Comparison of ENCODE assay signal across 8 mouse cellular contexts in the genomic region with DNA sequence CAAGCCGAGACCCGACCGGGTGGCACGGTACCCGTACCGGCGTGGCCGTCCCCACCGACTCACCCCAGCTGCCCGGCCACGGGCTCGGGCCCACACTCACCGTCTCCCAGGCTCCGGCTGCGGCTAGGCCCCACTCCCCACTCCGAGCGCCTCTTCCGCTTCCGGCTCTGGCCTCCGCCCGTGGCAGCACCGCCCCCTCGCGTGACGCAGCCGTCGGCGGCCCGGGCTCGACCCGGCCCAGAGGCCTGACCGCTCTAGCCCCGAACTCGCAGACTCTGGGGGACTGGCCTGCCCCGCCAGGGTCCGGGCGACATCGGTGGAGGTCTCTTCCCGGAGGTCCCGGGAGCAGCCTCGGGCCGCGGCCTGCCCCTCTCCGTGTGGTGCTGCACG. TPM values are rescaled to one million over a fixed set of nuclear protein-coding genes. Genes with fewer than 3 reads are reported as not detected.
A peak's percentile ranks its signal among the peaks of the same experiment; 100 is the strongest.
DNase-seq lines count a peak whose midpoint lies in the region; ATAC-seq lines count a peak whose summit lies in the region.

No protein-coding gene starts in this region.

- peak; percentile 98 for DNase-seq in adrenal gland, adult 2 months
- DNase-seq in embryo, embryonic 10.5 days (ENCODE audit: low spot score): peak; percentile 95
- peak; percentile 97 for DNase-seq in gastrocnemius, postnatal 14 days
- peak; percentile 83 to 92 for DNase-seq in left cerebral cortex, postnatal 14 days (ENCODE audit: low spot score in 2 of 2)
- DNase-seq in right cerebral cortex, postnatal 14 days: peak; percentile 90
- DNase-seq in urinary bladder, postnatal 25 days (ENCODE audit: low spot score): peak; percentile 95

- peak; percentile 75 for ATAC-seq in inflammation-experienced regulatory T-cells, adult 6 months
- peak; percentile 38 for ATAC-seq in megakaryocyte-erythroid progenitor cell, adult 5-6 weeks (replicated peaks; ENCODE audit: low FRiP score, low TSS enrichment, poor library complexity, severe bottlenecking)

- intact Hi-C loops in gastrocnemius, postnatal 14 days (cut with DNase I; ENCODE audit: low total_unique reads): no loop called here
- intact Hi-C loops in left cerebral cortex, postnatal 14 days (cut with DNase I): loop anchor here (2.0 to 5.0 kb wide), 3 partner anchors 66 to 232 kb away; a partner anchor contains a TSS

RNA-seq across cellular contexts. Expression of a gene that starts 0.7 kb away (rescaled TPM):
- 10 to 100 TPM; 52.2 to 87.8 TPM for total RNA-seq in adrenal gland, adult 2 months (2021)
- polyA plus RNA-seq in adrenal gland, adult 2 months (2012; rRNA removed): 45.7 and 60.6 TPM in 2 replicates
- 10 to 100 TPM; 36.2 to 36.5 TPM for total RNA-seq in gastrocnemius, postnatal 14 days (2021)
- polyA plus RNA-seq in inflammation-experienced regulatory T-cells, adult 6 months (2017; shearing (Covaris generic)): 100 to 1,000 TPM in 1 of 3 experiments, 10 to 100 TPM in 2; 75.8 to 110 (median 88.0) TPM
- total RNA-seq in left cerebral cortex, postnatal 14 days (2021): 10 to 100 TPM; 81.3 to 81.8 TPM
- total RNA-seq in megakaryocyte-erythroid progenitor cell, adult 5-6 weeks (2014; fragmentation: Nextera tagmentation): 58.1 and 73.0 TPM in 2 replicates
- 24.7 and 36.4 TPM in 2 replicates for total RNA-seq in megakaryocyte-erythroid progenitor cell, adult 5-6 weeks (2017)

RNA-seq across cellular contexts. Expression of a gene that starts 56.6 kb away (rescaled TPM):
- 1 to 10 TPM; 7.6 to 7.8 TPM for total RNA-seq in adrenal gland, adult 2 months (2021)
- polyA plus RNA-seq in adrenal gland, adult 2 months (2012; rRNA removed): 5.3 and 5.5 TPM in 2 replicates
- 1 to 10 TPM; 6.4 to 6.7 TPM for total RNA-seq in gastrocnemius, postnatal 14 days (2021)
- 10 to 100 TPM; 22.7 to 32.1 (median 29.1) TPM for polyA plus RNA-seq in inflammation-experienced regulatory T-cells, adult 6 months (2017; shearing (Covaris generic))
- 10 to 100 TPM; 15.3 to 15.6 TPM for total RNA-seq in left cerebral cortex, postnatal 14 days (2021)
- 14.2 and 25.0 TPM in 2 replicates for total RNA-seq in megakaryocyte-erythroid progenitor cell, adult 5-6 weeks (2014; fragmentation: Nextera tagmentation)
- total RNA-seq in megakaryocyte-erythroid progenitor cell, adult 5-6 weeks (2017): 4.8 and 6.0 TPM in 2 replicates

Comparison
In these comparisons a context has a peak if more than half of its experiments do, and no peak if none do; other contexts are left out.
1. Peak in every context shown above with its lines: DNase-seq and ATAC-seq.